Mouse (Mus musculus) MN1 (cell line): Measurements from ENCODE around the gene Stab2.
A peak's percentile ranks its signal among the peaks of the same experiment; 100 is the strongest.

ENCODE experiments used
- DNase-seq: peaks from one replicate; pipeline ENCODE4 v3.0.0-alpha.2; 2016; ENCODE audit warnings: low spot score

Stab2 gene

GRCm38 (mm10) chr10:86989838-86990237 is 18.0 kb downstream of the Stab2 start:
- DNase-seq, result peak; percentile 17

DNA sequence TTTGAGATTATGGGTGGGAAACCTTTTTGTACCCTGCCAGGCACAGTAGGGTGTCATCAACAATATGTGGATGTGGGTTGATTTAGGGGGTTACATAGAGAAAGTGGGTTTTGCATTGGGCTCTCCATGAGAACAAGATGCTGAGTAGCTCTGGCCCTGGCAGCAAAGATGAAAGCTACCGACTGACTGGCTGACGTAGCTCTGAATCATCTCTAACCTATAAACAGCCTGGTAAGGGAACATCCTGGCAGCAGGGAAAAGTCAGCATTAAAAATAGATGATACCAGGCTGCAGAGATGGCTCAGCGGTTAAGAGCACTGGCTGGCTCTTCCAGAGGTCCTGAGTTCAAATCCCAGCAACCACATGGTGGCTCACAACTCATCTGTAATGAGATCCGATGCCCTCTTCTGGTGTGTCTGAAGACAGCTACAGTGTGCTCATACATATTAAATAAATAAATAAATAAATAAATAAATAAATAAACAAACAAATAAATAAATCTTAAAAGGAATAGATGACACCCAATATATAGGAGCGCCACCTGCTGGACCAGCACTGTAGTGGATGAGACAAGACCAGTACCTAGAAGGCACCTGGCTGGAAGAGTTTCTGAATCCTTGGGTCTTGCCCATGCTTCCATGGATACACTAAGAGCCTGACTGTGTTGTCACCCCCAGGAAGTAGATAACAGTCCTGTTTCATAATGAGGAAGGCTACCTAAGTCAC is 31.7 kb downstream of the Stab2 start:
- no peak for DNase-seq

DNA sequence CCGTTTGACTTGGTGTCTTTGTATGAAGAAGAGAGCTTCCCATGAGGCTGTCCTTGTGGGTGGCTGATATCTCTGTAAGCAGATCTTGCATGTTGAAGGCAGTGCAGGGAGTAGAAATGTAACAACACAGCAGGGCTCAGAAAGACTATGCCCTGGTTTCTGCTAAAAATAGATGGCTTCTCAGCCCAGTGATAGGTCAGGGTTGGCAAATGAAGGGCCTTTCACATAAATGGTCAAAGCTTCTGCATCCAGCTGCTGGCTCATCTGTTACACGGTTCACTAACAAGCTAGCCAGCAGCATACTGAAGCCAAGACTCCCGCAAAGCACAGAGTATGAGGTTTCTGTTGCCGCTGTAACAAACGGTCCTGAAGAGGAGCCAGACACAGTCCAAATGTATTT is 34.5 kb downstream of the Stab2 start:
- DNase-seq, result no peak

GRCm38 (mm10) chr10:86972503-86972826 is 35.4 kb downstream of the Stab2 start:
- no peak for DNase-seq

- peak; percentile 45 for DNase-seq
These were observed 35.9 kb downstream of the Stab2 start for GRCm38 (mm10) chr10:86971680-86972502.

DNA sequence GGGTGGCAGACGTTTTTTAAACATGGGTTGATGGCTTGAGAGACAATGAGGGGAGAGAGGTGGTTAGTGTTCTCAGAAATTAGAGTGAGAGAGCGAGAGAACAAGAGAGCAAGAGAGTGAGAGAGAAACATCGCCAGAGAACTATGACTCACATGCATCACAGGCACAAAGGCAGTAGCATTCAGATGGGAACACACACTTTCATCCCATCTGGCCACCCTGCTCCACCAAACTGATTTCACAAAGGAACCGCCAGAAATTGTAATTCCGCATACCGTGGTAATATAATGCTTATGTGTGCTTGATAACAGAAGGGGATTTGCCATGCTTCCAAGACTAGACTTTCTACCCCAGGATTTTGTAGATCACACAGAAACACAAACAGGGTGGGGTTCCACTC is 38.5 kb downstream of the Stab2 start:
- DNase-seq, result no peak

GRCm38 (mm10) chr10:86961542-86962466 is 46.0 kb downstream of the Stab2 start:
- DNase-seq, result no peak

- no peak for DNase-seq
These were observed 52.5 kb downstream of the Stab2 start for GRCm38 (mm10) chr10:86955299-86955698.

DNA sequence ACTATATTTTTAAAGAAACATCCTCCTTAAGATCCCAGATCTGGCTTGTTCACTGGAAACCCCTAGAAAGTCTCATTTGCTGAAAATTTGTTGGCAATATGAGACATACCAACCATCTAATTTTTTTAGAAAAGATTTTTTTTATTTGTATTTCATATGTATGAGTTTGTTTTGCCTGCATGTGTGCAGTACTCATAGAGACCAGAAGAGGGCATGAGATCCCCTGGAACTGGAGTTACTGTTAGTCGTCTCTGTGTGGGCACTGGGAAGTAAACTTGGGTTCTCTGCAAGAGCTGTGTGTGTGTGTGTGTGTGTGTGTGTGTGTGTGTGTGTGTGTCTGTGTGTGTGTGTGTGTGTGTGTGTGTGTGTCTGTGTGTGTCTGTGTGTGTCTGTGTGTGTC is 55.1 kb downstream of the Stab2 start:
- no peak for DNase-seq

- DNase-seq, result no peak
These were observed 57.0 kb downstream of the Stab2 start for GRCm38 (mm10) chr10:86950806-86951205.

DNA sequence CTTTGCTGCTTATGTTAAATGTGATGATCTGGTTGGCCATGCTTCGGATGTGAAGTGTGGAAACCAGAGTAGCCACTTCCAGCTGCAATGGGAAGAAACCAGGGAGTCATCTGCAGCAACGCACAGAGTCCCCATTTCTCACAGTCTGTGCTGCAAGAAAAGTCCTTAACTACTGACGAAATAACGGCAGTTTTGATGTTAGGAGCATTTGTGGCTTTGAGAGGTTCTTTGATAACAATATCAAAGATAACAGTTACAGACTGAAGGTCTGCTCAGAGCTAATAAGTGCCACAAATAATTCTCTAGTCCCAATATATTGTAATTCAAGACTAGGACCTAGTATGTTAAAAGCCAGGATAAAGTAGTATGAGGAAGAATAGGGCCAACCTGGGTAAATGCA is 57.9 kb downstream of the Stab2 start:
- no peak for DNase-seq

- no peak for DNase-seq
These were observed 60.3 kb downstream of the Stab2 start for GRCm38 (mm10) chr10:86947541-86947940.

DNA sequence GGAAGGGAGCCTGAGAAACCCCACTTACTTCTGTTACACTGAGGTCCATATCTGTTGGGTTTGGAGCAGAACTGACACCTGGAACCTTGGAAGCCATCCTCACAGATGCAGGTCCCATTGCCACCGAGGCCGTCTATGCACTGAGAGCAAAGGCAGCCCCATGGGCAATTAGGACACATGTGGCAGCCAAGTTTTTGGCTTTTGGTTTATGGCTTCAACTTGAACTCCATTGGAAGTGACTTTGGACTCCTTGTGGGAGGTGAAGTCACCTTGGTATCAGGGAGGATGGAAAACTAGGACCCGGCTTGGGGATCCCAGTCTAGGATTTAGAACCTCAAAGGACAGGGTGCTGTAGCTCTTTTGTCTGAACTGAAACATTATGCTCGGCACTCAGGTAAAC is 67.2 kb downstream of the Stab2 start:
- no peak for DNase-seq

GRCm38 (mm10) chr10:86934376-86934775 is 73.4 kb downstream of the Stab2 start:
- DNase-seq, result no peak

GRCm38 (mm10) chr10:86933906-86934305 is 73.9 kb downstream of the Stab2 start:
- no peak for DNase-seq

DNA sequence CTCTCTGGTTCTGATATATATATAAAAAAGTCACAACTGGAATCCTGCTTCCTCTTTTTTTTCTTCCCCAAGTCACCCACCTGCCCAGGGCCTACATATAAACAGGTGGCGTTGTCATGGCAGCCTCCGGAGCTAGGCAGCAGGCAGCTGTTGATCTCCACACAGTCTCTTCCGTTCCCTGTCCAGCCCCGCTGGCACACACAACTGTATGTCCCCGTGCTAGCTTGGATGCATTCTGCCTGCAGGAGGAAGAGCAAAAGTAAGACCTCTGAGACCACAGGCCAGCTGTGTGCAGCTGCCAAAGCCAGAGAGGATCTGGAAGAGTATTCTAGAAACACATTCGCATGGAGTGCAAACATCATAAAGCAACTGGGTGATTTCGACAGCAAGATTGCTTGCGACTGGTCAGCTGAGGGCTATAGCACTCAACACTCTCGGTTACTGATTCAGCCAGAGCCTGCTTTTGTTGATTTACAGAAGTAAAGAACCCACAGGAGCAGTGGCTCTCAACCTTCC is 74.6 kb downstream of the Stab2 start:
- no peak for DNase-seq

DNA sequence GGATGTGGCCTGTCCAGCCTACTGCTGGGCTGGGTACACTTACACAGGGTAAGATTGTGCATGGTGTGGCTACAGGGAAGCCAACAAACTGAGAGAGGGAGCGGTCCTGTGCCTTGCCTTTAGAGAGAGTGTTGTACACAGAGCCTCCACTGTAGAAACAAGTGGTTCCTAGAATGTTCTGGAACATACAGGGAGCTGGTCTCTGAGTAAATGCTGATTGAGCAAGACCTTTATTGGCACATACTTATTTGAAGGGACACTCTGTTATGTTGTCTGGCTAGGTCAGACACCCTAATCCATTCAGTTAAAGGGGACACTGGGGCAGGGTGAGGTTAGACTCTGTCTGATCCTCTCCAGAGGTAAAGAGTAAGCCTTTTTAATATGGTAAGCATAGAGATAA is 84.2 kb downstream of the Stab2 start:
- no peak for DNase-seq

DNA sequence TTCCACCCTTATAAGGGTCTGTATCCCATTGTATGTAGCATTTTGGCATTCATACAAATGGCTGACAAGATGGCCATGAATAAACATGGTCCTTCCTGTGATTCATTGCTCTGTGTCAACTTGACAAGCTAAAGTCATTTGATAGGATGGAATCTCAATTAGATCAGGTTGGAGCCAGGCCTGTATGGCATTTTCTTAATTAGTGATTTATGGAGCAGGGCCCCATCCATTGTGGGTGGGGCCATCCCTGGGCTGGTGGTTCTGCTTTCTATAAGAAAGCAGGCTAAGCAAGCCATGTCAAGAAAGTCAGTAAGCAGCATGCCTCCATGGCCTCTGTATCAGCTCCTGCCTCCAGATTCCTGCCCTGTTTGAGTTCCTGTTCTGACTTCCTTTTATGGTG is 92.2 kb downstream of the Stab2 start:
- DNase-seq, result no peak

GRCm38 (mm10) chr10:86908562-86908961 is 99.3 kb downstream of the Stab2 start:
- DNase-seq, result no peak

DNA sequence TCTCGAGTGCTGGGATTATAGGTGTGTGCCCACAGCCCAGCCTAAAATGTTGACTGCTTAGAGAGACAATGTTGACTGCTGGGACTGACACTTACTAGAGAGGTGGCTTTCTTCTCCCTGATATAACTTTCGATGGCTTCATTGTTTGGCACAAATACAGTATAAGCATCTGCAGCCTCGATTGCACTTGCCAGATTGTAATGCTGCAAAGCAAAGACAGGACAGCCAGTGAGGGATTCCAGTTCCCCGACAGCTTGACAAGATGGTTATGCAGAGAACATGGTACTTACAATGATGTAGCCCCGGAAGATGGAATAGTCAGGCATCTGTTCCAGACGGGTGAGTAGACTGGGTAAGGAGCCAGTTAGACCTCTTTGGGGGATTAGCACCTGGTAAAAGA is 100.8 kb downstream of the Stab2 start:
- DNase-seq, result no peak

DNA sequence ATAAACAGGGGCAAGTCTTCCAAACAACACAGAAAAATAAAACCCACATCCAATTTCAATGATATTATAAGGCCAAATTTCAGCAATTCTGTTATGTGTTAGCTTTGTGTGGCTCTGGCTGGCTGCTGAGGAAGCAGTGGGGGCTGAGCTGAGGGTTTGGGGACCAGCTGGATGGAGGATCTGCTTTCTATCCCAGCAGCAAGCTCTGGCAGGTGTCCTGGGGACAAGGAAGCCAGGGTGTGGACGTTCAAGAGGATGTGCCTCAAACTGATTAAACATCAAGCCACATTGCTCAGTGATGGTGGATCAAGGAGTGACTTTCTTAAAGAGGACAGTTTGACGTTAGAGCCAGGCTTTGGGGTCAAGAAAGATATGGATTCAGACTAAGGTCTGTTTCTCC is 112.3 kb downstream of the Stab2 start:
- no peak for DNase-seq

DNA sequence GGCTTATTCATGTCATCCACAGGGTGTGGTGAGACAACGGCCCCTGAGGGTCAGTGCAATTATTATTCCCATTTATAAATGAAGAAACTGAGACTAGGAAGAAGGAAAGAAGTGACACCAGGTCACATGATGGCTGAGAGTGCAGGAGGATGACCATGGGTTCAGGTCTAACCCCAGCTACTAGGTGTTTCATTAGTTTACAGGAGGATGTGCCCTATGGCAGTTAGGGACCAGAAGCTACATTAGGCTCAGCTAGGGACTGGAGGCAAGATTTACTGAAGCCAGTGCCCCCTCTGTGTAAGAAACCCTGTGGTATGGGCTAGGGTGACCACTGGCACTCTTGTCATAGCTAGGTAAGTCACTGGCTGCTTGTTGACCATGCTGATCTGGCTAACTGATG is 116.8 kb downstream of the Stab2 start:
- DNase-seq, result no peak
